Mouse (Mus musculus): ENCODE results near the gene Timm8b. TPM values are rescaled to one million over a fixed set of nuclear protein-coding genes. Genes with fewer than 3 reads are reported as not detected.
"Not testable (repeated sequence)": the region's sequence is repeated elsewhere in the genome, so short reads cannot be mapped to it uniquely, and the experiment has no call there.

Gene Timm8b
- polyA plus RNA-seq, 1 experiment from 2014 or later, result 373 TPM

DNA sequence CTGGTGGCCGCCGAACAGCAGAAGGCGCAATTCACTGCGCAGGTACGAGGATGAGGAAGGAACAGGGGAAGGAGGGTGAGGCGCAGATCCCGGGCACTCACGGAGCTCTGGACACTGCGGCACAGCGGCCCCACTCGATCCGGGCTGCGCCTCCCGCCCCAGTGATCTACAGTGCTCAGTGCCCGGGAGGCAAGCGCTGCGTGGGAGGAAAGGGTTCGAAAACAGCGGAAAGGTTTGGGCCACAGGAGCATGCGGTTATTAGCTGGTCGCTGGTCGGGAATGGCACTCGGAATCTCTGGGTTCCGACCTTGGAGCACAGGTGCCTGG is 251 bp downstream of the Timm8b start:
- H3K9me3 ChIP-seq (ENCODE audit: control insufficient read depth, low read length), result no peaks in the 10 kb centered on the region
- no peaks in the 10 kb centered on the region for H3K27me3 ChIP-seq (ENCODE audit: control insufficient read depth, insufficient read depth, low read length)
- peak overlapping the region; percentile 79 for H3K4me2 ChIP-seq (ENCODE audit: low read length)
- peak overlapping the region; percentile 81 to 86 for H3K4me3 ChIP-seq (ENCODE audit: control insufficient read depth in 1 of 2, insufficient read depth in 1 of 2, low read depth in 1 of 2, low read length in 2 of 2)
- peak overlapping the region; percentile 90 for H3K9ac ChIP-seq (ENCODE audit: low read length)
- under 1% methylated on average over 24 of the region's 24 CpGs for WGBS
- peaks cover 58% of the 10 kb centered on the region for H3K36me3 ChIP-seq (ENCODE audit: control insufficient read depth, insufficient read depth, low read length)
- ATAC-seq (ENCODE audit: insufficient number of reproducible peaks, insufficient read depth, low FRiP score, low read depth), result peak; percentile 83
- H3K27ac ChIP-seq (replicated peaks in 1 of 2; ENCODE audit: control insufficient read depth in 1 of 2, insufficient read depth in 1 of 2, low read depth in 2 of 2, low read length in 2 of 2), result peak overlapping the region; percentile 44 to 87
- H3K4me1 ChIP-seq (ENCODE audit: control insufficient read depth in 2 of 2, insufficient read depth in 2 of 2, low read length in 2 of 2), result peaks cover 11 to 27% of the 10 kb centered on the region in 2 experiments

GRCm38 (mm10) chr9:50604338-50604737 is 628 bp downstream of the Timm8b start:
- H3K4me2 ChIP-seq (ENCODE audit: low read length), result peak overlapping the region; percentile 79
- H3K9me3 ChIP-seq (ENCODE audit: control insufficient read depth, low read length), result no peaks in the 10 kb centered on the region
- peak overlapping the region; percentile 44 to 87 for H3K27ac ChIP-seq (replicated peaks in 1 of 2; ENCODE audit: control insufficient read depth in 1 of 2, insufficient read depth in 1 of 2, low read depth in 2 of 2, low read length in 2 of 2)
- no peaks in the 10 kb centered on the region for H3K27me3 ChIP-seq (ENCODE audit: control insufficient read depth, insufficient read depth, low read length)
- H3K9ac ChIP-seq (ENCODE audit: low read length), result peak overlapping the region; percentile 90
- H3K36me3 ChIP-seq (ENCODE audit: control insufficient read depth, insufficient read depth, low read length), result peaks cover 58% of the 10 kb centered on the region
- no peak for ATAC-seq (ENCODE audit: insufficient number of reproducible peaks, insufficient read depth, low FRiP score, low read depth)
- 4% methylated on average over 6 of the region's 6 CpGs for WGBS
- peak overlapping the region; percentile 81 to 86 for H3K4me3 ChIP-seq (ENCODE audit: control insufficient read depth in 1 of 2, insufficient read depth in 1 of 2, low read depth in 1 of 2, low read length in 2 of 2)
- H3K4me1 ChIP-seq (ENCODE audit: control insufficient read depth in 2 of 2, insufficient read depth in 2 of 2, low read length in 2 of 2), result peaks cover 11 to 27% of the 10 kb centered on the region in 2 experiments

- Histone ChIP-seq H3K36me3 (ENCODE audit: control insufficient read depth, insufficient read depth, low read length) (peaks cover 81% of the 10 kb centered on the region), H3K4me2 (ENCODE audit: low read length) (no peak overlapping the region), H3K9me3 (ENCODE audit: control insufficient read depth, low read length) (no peaks in the 10 kb centered on the region), H3K27me3 (ENCODE audit: control insufficient read depth, insufficient read depth, low read length) (no peaks in the 10 kb centered on the region), H3K9ac (ENCODE audit: low read length) (no peak overlapping the region), H3K27ac (replicated peaks in 1 of 2; ENCODE audit: control insufficient read depth in 1 of 2, insufficient read depth in 1 of 2, low read depth in 2 of 2, low read length in 2 of 2) (no peak overlapping the region), H3K4me3 (ENCODE audit: control insufficient read depth in 1 of 2, insufficient read depth in 1 of 2, low read depth in 1 of 2, low read length in 2 of 2) (no peak overlapping the region), H3K4me1 (ENCODE audit: control insufficient read depth in 2 of 2, insufficient read depth in 2 of 2, low read length in 2 of 2) (peaks cover 2 to 8% of the 10 kb centered on the region in 2 experiments; a peak in 2 of 4 replicates)
- WGBS, result 93% methylated on average over 4 of the region's 4 CpGs
- no peak for ATAC-seq (ENCODE audit: insufficient number of reproducible peaks, insufficient read depth, low FRiP score, low read depth)
Observed at GRCm38 (mm10) chr9:50612115-50612514, 8.4 kb downstream of the Timm8b start.

- Histone ChIP-seq H3K4me1 (ENCODE audit: control insufficient read depth in 2 of 2, insufficient read depth in 2 of 2, low read length in 2 of 2) (peaks cover 2 to 8% of the 10 kb centered on the region in 2 experiments; a peak in 2 of 4 replicates), H3K27me3 (ENCODE audit: control insufficient read depth, insufficient read depth, low read length) (no peaks in the 10 kb centered on the region), H3K4me2 (ENCODE audit: low read length) (peak overlapping the region; percentile 73), H3K9ac (ENCODE audit: low read length) (peak overlapping the region; percentile 96), H3K27ac (replicated peaks in 1 of 2; ENCODE audit: control insufficient read depth in 1 of 2, insufficient read depth in 1 of 2, low read depth in 2 of 2, low read length in 2 of 2) (peak overlapping the region; percentile 91 to 93; a peak in 2 of 4 replicates), H3K36me3 (ENCODE audit: control insufficient read depth, insufficient read depth, low read length) (peaks cover 41% of the 10 kb centered on the region), H3K4me3 (ENCODE audit: control insufficient read depth in 1 of 2, insufficient read depth in 1 of 2, low read depth in 1 of 2, low read length in 2 of 2) (peak overlapping the region; percentile 93 to 98), H3K9me3 (ENCODE audit: control insufficient read depth, low read length) (no peaks in the 10 kb centered on the region)
- WGBS, result 37% methylated on average over 11 of the region's 11 CpGs
- no peak for ATAC-seq (ENCODE audit: insufficient number of reproducible peaks, insufficient read depth, low FRiP score, low read depth)
Observed at GRCm38 (mm10) chr9:50616161-50616560, 12.5 kb downstream of the Timm8b start.

- no peaks in the 10 kb centered on the region for H3K9me3 ChIP-seq (ENCODE audit: control insufficient read depth, low read length)
- peaks cover 35% of the 10 kb centered on the region for H3K36me3 ChIP-seq (ENCODE audit: control insufficient read depth, insufficient read depth, low read length)
- peaks cover 2 to 8% of the 10 kb centered on the region in 2 experiments; a peak in 2 of 4 replicates for H3K4me1 ChIP-seq (ENCODE audit: control insufficient read depth in 2 of 2, insufficient read depth in 2 of 2, low read length in 2 of 2)
- peak within 1 kb of the TSS; percentile 93 to 98 for H3K4me3 ChIP-seq (ENCODE audit: control insufficient read depth in 1 of 2, insufficient read depth in 1 of 2, low read depth in 1 of 2, low read length in 2 of 2)
- peak within 1 kb of the TSS; percentile 96 for H3K9ac ChIP-seq (ENCODE audit: low read length)
- H3K4me2 ChIP-seq (ENCODE audit: low read length), result peak within 1 kb of the TSS; percentile 73
- peak within 1 kb of the TSS; percentile 91 to 93 for H3K27ac ChIP-seq (replicated peaks in 1 of 2; ENCODE audit: control insufficient read depth in 1 of 2, insufficient read depth in 1 of 2, low read depth in 2 of 2, low read length in 2 of 2)
- under 1% methylated on average over 74 of the region's 81 CpGs for WGBS
- no peaks in the 10 kb centered on the region for H3K27me3 ChIP-seq (ENCODE audit: control insufficient read depth, insufficient read depth, low read length)
- peak; percentile 89 for ATAC-seq (ENCODE audit: insufficient number of reproducible peaks, insufficient read depth, low FRiP score, low read depth)
Observed at GRCm38 (mm10) chr9:50616766-50617603, 13.3 kb downstream of the Timm8b start, which contains the start of the genes Pih1d2 and Nkapd1. Pih1d2 (plus strand) TSS chr9:50617321. Nkapd1 (minus strand) TSS chr9:50617464.

GRCm38 (mm10) chr9:50617794-50618330 is 14.2 kb downstream of the Timm8b start:
- ATAC-seq (ENCODE audit: insufficient number of reproducible peaks, insufficient read depth, low FRiP score, low read depth), result no peak
- peak overlapping the region; percentile 73 for H3K4me2 ChIP-seq (ENCODE audit: low read length)
- WGBS, result 57% methylated on average over 9 of the region's 9 CpGs
- peaks cover 2 to 8% of the 10 kb centered on the region in 2 experiments; a peak in 2 of 4 replicates for H3K4me1 ChIP-seq (ENCODE audit: control insufficient read depth in 2 of 2, insufficient read depth in 2 of 2, low read length in 2 of 2)
- no peaks in the 10 kb centered on the region for H3K9me3 ChIP-seq (ENCODE audit: control insufficient read depth, low read length)
- H3K36me3 ChIP-seq (ENCODE audit: control insufficient read depth, insufficient read depth, low read length), result peaks cover 26% of the 10 kb centered on the region
- H3K27ac ChIP-seq (replicated peaks in 1 of 2; ENCODE audit: control insufficient read depth in 1 of 2, insufficient read depth in 1 of 2, low read depth in 2 of 2, low read length in 2 of 2), result no peak overlapping the region
- H3K27me3 ChIP-seq (ENCODE audit: control insufficient read depth, insufficient read depth, low read length), result no peaks in the 10 kb centered on the region
- peak overlapping the region; percentile 96; the same call in 1 of the 2 replicates for H3K9ac ChIP-seq (ENCODE audit: low read length)
- H3K4me3 ChIP-seq (ENCODE audit: control insufficient read depth in 1 of 2, insufficient read depth in 1 of 2, low read depth in 1 of 2, low read length in 2 of 2), result peak overlapping the region in 1 of 2 experiments; percentile 98; a peak in 2 of 4 replicates

DNA sequence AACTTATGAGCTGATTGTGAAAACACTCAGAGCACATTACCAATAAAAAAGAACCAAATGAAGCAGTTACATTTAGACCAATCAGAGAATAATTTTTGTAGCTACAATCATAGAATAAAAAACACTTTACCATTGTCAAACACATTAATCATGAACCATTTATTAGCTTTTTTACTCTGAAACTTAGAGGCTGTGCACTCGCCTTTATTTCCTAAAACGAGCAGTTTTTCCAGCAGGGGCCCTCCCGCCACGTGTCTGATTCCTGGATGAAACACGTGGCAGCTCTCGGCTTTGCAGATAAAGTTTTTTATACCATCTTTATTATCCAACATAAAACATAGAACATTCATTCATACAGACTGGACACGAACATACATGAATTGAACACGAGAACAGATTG is 27.2 kb downstream of the Timm8b start:
- H3K4me1 ChIP-seq (ENCODE audit: control insufficient read depth in 2 of 2, insufficient read depth in 2 of 2, low read length in 2 of 2); H3K4me3 ChIP-seq (ENCODE audit: control insufficient read depth in 1 of 2, insufficient read depth in 1 of 2, low read depth in 1 of 2, low read length in 2 of 2); ATAC-seq (ENCODE audit: insufficient number of reproducible peaks, insufficient read depth, low FRiP score, low read depth); H3K4me2 ChIP-seq (ENCODE audit: low read length); H3K27me3 ChIP-seq (ENCODE audit: control insufficient read depth, insufficient read depth, low read length); H3K9me3 ChIP-seq (ENCODE audit: control insufficient read depth, low read length); H3K9ac ChIP-seq (ENCODE audit: low read length); H3K27ac ChIP-seq (replicated peaks in 1 of 2; ENCODE audit: control insufficient read depth in 1 of 2, insufficient read depth in 1 of 2, low read depth in 2 of 2, low read length in 2 of 2): not testable (repeated sequence)
- 83% methylated on average over 6 of the region's 8 CpGs for WGBS
- H3K36me3 ChIP-seq (ENCODE audit: control insufficient read depth, insufficient read depth, low read length), result peaks cover 30% of the 10 kb centered on the region

Measured in heart, embryonic 14.5 days (tissue).